Mouse (Mus musculus) E14TG2a.4 (cell line): ENCODE results near the gene Frmd5.

Source experiments
- CTCF ChIP-seq: conservative IDR thresholded peaks from 2 replicates; pipeline ENCODE4 v1.5.1; 2014; ENCODE audit warnings: low read length
- POU5F1 ChIP-seq: IDR thresholded peaks from 2 replicates; pipeline ENCODE4 v1.6.1; 2014; ENCODE audit warnings: low read length, borderline replicate concordance

DNA sequence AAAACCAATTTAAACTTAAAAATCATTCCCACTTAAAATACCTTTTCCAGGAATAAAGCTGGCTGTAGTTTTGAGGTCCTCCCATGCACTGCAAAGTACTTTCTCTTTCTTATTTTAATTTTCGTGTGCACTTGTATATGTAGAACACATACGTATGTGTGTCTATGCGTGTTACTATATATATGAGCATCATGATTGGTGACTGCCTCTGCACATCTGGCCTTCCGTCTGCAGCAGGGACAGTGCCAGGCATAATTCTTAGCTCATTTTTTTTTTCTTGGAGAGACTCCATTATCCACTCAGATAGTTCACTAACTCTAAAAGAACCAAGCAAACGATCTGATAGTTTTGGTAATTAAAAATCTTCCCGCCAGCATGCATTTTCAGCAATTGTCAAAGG lies 56.8 kb downstream of the Frmd5 start:
- TF ChIP-seq CTCF = no peak
- no peak for TF ChIP-seq POU5F1
